Mouse (Mus musculus) adrenal gland, adult (tissue): Measurements from ENCODE around the gene Pm20d2.
A peak's percentile ranks its signal among the peaks of the same experiment; 100 is the strongest.

Experiments
- DNase-seq, 2 experiments: peaks; one replicate each; pipeline ENCODE4 v3.0.0; 2022 to 2023; ENCODE audit warnings: low spot score in 1 of 2; ENCODE audit not compliant: inconsistent age in 2 of 2

Pm20d2 gene

DNA sequence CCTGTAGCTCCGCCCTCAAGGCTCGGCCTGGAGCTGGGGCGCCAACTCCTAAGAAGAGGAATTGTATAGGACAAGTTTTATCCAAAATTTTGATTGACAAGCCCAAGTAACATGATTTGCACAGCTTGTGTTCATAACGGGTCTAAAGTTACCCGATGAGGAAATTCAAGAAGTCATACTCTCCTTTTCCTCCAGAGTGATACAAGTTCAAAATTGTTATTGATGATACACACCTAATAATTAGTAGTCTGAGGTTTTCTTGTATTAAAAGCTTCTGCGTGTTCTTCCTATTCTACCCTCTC lies at the start of gene Pm20d2:
Gene Pm20d2 (minus strand): TSS at position 3 of the 302 bp plus-strand sequence.
- DNase-seq = no peak

DNA sequence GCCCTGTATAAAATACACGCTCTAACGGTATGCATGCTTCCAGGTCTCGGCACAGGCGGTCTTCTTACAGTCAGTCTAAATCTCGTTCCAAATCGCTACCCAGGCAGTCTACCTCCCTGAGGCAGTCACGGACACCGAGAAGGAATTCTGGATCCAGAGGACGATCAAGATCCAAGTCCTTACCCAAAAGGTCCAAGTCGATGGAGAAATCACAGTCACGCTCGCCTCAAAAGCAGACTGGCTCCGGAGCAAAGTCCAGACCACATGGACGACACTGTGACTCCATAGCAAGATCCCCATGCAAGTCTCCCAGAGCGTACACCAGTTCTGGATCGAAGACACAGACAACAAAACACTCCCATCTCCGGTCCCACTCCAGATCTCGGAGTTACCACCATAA lies 41.3 kb upstream of the Pm20d2 start:
- DNase-seq = no peak

DNA sequence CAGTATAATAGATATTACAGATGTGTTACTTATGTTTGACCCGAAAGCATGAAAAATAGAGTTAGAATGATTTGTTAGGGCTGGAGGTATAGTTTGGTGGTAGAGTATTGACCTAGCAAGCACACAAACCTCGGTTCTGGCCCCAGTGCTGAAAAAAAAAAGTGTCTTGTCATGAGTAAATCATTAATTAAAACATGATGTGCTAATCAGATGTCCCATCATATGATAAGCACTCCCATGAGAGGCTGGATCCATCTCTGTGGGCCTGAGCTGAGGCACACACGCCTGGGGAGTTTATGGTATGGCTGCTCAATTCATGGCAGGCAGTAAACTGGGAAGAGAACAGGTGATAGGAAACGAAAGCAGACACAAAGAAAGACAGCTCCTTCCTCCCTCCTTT lies 40.1 kb upstream of the Pm20d2 start:
- DNase-seq = no peak

DNA sequence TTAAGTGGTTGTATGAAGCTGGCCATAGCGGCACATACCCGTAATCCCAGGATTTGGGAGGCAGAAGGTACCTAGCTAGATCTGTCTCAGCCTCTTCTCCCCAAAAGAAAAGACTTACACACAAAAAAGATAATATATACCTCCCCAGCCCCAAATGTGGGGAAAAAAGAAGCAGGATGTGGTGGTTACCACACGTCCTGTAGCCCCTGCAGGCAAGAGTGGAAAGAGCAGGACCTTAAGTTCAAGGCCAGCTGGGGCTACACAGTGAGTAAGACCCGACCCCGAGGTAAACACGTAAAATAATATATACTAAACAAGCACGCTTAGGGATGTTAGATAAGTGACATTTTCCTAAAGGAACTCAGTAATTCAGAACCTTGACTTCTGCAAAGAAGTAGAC lies 37.6 kb upstream of the Pm20d2 start:
- DNase-seq = no peak

DNA sequence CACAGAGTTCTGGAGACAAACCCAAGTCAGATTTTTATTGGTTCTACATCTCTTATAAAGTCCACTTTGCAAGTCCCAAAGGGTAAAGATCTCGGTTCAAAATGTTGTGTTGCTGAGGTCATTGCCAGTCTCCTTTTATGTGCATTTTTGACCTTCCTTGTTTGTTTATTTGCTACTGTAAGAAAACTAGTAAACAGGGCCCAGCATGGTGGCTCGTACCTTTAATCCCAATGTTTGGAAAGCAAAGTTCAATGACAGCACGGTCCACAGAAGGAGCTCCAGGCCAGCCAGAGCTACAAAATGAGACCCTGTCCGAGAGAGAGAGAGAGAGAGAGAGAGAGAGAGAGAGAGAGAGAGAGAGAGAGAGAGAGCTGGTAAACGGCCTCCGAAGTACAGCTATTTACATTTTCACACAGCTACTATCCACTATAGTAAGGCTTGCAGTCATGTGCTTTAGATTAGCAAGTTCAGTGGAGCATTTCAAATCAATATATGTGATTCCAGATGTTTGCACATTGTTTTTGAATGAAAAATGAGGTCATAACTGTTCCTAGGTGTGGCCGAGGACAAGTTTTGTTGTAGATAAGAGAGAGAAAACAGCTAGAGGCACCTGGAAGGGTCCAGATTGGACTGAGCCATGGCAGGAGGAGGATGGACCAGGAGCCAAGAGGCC lies 34.6 kb upstream of the Pm20d2 start:
- DNase-seq = no peak

DNA sequence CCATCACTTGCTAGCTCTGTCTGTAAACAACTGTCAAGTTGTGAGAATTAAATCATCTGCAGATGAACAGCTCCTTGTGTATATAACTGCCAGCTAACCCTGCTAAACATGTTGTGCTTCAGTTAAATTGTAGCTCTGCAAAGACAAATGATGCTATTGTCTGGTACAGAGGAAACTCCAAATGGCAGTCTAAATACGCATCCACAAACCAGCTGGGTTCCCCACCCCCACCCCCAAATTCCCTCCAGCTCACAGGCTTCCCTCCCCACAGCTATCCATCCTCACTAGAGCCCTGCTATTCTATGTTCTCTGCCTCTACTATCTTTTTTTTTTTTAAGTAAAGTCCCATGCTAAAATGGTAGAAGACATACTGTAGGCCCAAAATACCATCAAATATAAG lies 32.3 kb upstream of the Pm20d2 start:
- DNase-seq = no peak

DNA sequence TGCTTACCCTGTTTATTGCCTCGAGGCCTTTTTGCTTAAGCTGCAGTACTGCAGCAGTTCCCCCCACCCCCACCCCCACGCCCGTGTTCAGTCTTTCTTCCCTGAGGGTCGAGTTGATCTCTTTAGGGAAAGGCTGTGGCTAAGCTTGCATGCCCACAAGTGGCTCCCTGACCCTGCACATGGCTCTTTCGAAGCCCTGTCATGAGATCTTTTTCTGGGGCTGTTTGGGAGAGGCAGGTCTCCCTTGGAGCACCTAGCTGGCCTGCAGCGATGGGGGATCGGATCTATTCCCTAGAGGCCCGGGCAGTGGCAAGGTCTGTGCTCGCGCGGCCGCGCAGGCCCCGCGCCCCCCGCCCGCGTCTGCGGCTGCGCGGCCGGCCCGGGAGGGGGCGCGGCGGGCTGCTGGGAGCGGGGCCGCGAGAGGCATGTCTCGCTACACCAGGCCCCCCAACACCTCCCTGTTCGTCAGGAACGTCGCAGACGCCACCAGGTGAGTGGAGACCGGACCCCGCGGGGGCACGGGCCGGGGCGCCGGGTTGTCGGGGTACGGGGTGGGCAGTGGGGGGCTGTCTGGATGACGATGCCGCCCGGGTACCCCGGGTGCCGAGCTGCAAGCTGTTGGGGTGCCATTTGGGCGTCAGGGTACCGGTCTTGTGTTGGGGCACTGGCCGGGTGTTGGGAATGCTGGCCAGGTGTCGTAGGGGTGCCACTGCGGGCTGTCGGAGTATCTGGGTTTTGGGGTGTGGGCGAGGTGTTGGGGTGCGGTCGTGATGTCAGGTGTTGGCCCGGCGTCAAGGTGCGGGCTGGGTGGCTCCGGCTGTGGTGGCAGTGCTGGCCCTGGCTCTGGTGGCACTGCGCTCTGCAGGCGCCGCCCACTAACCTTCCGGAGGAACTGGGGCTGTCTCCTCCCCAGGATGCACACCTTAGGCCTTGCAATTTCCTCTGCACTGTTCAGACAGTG lies 19.6 kb upstream of the Pm20d2 start, which contains the start of gene Srsf12:
Gene Srsf12 (plus strand): TSS at position 111 of the 961 bp plus-strand sequence.
- peak; percentile 22 to 53 for DNase-seq

DNA sequence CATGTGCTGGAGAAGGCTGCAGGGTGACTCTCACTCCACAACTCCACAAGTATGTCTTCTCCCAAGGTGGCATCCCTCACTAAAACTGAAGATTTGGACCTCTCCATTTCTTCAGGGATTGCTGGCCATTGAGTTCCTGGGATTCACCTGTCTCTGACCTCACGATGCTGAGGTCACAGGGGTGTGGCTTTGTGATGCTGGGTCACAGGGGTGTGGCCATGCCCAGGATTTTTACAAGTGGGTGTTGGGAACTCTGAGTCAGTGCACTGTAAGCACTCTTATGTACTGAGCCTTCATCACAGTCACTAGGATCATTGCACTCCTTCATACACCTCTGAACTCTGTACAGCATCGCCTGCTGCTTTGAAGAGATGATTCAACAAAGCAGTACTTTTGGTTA lies 18.0 kb upstream of the Pm20d2 start:
- no peak for DNase-seq

DNA sequence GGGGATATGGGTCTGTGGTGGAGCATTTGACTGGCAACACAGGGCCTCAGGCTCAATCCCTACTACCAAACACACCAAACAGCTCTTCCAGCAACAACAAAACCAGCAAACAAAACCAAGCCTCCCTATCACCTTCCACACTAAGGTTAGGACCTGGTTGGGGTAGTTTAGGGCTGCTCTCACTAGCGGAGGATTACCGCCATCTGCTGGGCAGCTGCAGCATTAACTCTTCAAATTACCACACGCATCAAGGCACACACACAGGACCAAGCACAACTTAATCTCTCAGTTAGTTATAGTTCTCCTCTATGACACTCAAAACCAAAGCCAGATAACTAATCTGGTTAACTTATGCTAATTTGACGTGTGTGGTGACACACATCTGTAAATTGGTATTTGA lies 15.1 kb upstream of the Pm20d2 start:
- DNase-seq = peak; percentile 55 to 85

DNA sequence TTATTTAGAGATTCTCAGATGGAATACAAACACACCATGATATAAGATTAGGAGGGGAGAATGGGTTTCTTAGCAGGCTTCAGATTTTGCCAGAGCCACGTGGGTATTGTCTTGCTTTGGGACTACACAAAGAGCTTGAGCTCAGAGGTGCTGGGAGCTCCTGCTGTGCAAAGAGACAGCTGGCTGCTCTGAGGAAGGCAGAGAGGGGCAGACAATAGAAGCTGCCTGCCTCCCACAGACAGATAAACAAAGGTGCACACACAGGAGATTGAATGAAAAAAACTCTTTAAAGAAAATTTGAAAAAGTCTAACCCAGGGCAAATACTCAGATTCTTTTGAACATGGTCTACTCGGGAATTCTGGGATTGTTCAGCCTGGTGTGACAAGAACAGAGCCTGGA lies 8.6 kb upstream of the Pm20d2 start:
- no peak for DNase-seq

DNA sequence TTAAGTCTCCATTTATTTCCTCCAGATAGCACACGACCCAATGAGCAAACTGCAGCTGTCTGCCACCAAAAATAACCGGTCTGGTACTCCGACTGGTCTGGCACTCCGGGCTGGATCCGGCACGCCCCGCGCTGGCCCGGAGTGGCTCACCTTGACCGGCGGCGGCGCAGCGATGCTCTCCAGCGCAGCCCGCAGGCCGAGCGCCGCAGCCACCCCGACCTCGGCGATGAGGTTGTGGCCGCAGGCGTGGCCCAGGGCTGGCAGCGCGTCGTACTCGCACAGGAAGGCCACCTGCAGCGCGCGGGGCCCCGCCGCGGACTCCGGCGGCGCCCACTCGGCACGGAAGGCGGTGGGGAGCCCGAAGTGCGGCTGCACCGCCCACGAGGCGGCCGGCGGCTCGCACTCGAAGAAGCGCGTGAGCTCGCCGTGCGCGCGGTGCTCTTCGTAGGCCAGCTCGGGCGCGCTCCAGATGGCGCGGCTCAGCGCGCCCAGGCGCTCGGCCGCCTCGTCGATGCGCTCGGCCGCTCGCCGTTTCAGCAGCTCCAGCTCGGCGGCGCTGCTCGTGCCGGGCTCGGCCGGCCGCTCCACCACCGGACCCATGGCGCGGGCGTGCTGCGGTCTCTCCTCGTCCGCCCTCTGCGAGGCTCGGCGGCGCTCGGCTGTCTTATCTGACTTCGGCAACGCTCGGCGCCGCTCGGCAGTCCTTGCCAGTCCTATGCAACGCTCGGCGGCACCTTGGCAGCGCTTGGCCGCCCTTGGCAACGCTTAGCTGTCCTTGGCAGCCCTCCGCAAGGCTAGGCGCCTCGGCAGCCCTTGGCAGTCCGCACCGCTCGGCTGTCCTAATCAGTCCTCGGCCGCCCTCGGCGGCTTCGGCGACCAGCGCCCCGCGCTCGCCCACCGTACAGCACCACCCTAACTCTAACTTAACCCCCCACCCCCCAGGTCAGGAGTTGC lies 479 bp downstream of the Pm20d2 start:
- peak; percentile 94 to 98 for DNase-seq

DNA sequence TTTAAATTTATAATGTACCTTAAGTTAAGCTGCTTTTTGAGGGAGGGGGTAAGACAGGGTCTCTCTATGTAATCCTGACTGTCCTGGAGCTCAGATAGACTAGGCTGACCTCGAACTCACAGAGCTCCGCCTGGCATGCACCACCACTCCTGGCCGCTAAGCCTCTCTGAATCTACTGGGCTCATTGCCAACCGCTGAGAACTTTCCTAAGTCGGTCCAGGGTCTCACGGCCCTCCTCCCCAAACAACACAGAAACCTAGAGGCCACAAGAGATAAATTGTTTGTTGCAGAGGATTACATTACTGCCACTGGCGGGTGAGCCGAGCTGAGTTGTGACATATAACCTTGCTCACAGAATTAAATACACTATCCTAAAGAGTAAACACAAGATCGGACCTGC lies 1.4 kb downstream of the Pm20d2 start:
- DNase-seq = peak; percentile 68 to 92

DNA sequence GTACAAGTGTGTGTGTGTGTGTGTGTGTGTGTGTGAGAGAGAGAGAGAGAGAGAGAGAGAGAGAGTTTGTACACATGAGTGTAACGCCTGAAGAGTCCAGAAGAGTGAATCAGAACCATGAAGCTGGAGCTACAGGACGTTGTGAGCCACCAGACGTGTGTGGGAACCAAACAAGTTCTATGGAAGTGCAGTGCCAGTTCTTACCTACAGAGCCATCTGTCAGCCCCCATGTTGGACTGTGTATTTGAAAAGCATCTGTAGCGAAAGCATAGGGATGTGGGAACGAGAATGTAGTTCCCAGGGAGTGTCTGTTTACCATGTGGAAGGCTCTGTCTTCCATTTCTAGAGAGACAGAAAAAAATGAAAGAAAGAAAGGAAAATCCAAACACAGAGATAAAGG lies 6.1 kb downstream of the Pm20d2 start:
- DNase-seq = no peak

DNA sequence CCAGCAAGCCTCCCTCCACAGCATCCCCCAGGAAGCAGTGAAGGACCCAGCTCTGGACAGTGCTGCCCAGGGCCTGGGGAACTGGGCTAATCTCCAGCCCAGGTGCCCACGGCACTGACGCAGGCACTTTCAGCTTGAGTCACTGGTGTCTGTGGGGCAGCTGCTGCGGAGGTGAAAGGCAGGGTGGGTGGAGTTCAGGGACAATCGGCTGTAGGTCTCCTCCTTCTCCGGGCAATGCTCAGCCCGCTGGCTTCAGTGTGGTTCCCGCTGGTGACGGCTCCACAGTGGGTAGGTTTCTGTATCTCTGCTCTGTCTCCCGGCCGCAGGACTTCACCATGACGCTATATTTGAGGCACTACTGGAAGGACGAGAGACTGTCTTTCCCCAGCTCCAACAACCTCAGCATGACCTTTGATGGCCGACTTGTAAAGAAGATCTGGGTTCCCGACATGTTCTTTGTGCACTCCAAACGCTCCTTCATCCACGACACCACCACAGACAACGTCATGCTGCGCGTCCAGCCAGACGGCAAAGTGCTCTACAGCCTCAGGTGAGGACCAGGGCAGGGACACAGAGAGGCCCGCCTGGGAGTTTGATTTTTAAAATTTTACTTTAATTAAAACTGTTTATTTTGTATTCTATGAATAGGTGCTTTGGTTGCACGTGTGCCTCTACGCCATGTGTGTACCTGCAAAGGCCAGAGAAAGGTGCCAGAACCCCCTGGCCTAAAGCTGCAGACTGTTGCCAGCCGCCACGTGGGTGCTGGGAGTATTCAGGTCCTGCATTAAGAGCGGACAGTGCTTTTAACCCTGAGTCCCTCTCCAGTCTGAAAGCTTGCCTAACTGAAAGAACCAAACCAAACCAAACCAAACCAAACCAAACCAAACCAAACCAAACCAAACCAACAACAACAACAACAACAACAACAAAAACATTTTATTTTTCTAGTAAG lies 37.2 kb downstream of the Pm20d2 start:
- no peak for DNase-seq

DNA sequence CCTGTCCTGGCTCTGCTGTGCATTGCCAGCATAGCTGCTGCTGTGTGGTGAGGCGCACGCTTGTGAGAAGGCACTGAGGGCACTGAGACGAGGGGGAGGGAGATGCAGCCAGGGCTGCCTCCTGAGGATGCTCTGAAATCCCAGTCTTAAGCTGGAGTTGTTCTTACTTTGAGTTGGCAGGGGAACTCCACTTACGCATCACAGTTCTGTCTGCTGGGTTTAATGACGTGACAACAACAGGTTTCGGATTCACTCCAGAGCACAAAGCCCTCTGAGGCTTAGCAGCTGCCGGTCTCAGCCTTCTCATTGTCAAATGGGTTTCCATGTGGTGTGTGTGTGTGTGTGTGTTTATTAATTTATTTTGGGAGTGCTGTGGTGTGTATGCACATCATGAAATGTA lies 40.4 kb downstream of the Pm20d2 start:
- DNase-seq = no peak

DNA sequence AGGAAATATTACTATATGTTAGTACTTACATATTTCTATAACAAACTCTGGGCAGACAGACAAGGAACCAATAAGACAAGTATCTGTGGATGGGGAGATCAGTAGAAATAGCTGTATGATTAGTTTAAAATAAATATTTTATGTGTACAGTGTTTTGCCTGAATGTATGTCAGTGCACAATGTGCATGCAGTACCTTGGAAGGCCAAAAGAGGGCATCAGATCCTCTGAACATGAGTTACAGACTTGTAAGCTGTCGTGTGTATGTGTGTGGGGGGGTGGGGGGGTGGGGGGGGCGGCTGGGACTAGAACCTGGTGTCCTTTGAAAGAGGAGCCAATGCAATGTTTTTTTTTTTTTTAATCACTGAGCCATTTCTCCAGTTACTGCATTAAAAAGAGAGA lies 41.7 kb downstream of the Pm20d2 start:
- DNase-seq = peak; percentile 22 to 68

DNA sequence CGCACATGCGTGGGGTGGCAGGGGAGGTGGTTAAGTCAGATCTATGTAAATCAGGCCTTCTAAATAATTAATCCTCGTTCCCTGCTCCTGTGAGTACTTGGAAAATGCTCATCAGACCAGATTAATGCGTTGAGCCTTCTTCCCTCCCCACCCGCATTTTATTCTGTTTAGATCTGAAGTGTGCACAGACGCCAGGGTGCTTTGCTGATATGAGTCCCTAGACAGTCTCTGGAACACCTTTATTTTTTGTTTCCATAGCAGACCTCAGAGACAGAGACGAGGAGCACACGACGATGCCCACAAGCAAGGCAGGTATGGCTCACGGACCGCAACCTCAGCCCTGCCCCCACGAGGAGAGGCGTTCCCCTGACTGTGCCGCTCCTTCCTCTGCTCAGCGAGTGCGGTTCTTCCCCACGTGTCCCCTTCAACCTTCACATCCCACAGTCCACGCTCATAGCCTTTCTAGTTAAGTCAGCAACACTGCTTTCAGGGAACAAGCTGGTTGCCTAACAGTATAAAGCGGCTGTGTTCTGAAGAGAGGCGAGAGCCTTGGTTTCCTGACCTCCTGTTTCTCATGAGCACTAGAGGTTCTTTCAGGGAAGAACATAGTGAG lies 42.8 kb downstream of the Pm20d2 start:
- DNase-seq = no peak

DNA sequence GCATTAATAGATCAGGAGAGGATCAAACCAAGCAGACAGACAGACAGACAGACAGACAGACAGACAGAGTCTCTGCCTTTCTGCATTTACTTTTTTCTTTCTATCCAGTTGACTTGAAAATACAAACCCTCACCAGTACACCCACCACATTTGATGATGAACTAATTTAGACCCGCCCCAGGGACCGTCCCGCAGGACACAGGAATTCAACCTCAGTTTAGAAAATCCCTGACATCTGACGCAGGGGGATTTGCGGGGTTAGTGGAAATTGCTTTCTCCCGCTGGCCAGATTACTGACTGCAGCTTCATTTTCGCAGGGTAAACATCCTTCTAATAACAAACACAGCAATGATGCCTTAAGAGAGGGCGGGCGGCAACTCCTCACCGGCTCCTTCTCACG lies 57.3 kb downstream of the Pm20d2 start, which contains the start of gene Gabrr1:
Gene Gabrr1 (plus strand): TSS at position 301 of the 400 bp plus-strand sequence.
- no peak for DNase-seq

DNA sequence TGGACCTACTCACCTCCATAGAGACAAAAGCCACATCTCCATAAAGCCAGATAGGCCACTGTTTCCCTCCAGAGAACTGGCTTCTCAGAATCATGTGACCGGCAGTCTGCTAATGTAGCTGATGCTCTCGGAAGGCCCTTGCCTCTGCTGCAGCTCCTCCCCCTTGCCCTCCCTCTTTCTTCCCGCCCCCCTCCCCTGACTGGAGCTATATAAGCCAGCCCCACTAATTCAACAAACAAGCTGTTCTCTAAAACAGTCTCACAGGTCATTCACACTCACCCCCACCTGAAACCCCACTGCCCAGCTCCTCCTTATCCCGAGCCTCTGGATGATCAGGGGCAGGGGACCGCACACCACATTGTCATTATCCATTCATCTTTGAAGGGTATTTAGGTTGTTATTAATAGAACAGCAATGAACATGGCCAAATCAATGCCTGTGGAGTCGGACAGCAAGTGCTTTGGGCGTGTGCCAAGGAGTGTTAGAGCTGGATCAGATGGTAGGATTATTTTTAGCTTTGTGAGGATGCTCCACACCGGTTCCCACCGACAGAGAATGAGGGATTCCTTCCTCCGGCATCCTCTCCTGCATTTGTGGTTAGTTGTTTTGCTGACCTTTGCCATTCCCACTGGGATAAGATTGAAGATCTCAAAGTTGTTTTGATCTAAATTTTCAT lies 64.0 kb downstream of the Pm20d2 start:
- DNase-seq = no peak
